Mouse (Mus musculus) G1E (cell line): ENCODE data around the gene Lrrtm1. TPM values are rescaled to one million over a fixed set of nuclear protein-coding genes. Genes with fewer than 3 reads are reported as not detected.

Source experiments
- ATAC-seq: 2 replicates; pipeline ENCODE4 v1.8.0; 2016; ENCODE audit warnings: mild to moderate bottlenecking; ENCODE audit not compliant: insufficient number of reproducible peaks, poor library complexity, low FRiP score, severe bottlenecking; ENCODE audit errors: extremely low read depth
- DNase-seq: peaks from one replicate; pipeline ENCODE4 v3.0.0; 2012; ENCODE audit warnings: low spot score
- H3K27me3 ChIP-seq: 2 replicates; pipeline ENCODE4 v1.6.1; 2012; ENCODE audit warnings: mild to moderate bottlenecking, low read length, inconsistent platforms; ENCODE audit not compliant: insufficient read depth
- H3K36me3 ChIP-seq: replicated peaks from 2 replicates; pipeline ENCODE3; 2012; ENCODE audit warnings: mild to moderate bottlenecking, inconsistent platforms
- H3K4me1 ChIP-seq: 2 replicates; pipeline ENCODE4 v1.6.1; 2012; ENCODE audit warnings: low read depth, low read length, inconsistent platforms, mixed read lengths; ENCODE audit not compliant: insufficient read depth
- H3K4me3 ChIP-seq: 2 replicates; pipeline ENCODE4 v1.5.1; 2012; ENCODE audit warnings: low read depth, mild to moderate bottlenecking, inconsistent platforms, low read length, moderate library complexity, mixed read lengths
- H3K9me3 ChIP-seq: replicated peaks from 2 replicates; pipeline ENCODE4 v1.6.1; 2012; ENCODE audit warnings: inconsistent platforms
- CTCF ChIP-seq: IDR thresholded peaks from 2 replicates; pipeline ENCODE4 v1.5.1; 2012; ENCODE audit warnings: low read depth, low read length, inconsistent platforms, mixed read lengths
- GATA1 ChIP-seq: IDR thresholded peaks from 2 replicates; pipeline ENCODE4 v1.6.1; 2012; ENCODE audit warnings: borderline replicate concordance, low read length, inconsistent platforms, mixed read lengths
- GATA2 ChIP-seq: IDR thresholded peaks from 2 replicates; pipeline ENCODE4 v1.6.1; 2012; ENCODE audit warnings: low read depth, low read length, inconsistent platforms, borderline replicate concordance
- POLR2AphosphoS5 ChIP-seq: IDR thresholded peaks from 2 replicates; pipeline ENCODE4 v1.6.1; 2012; ENCODE audit warnings: low read depth, low read length, inconsistent platforms; ENCODE audit not compliant: insufficient replicate concordance
- TAL1 ChIP-seq: conservative IDR thresholded peaks from 2 replicates; pipeline ENCODE4 v1.6.1; 2012; ENCODE audit warnings: low read depth, low read length, inconsistent platforms, mixed read lengths
- polyA plus RNA-seq: library from polyadenylated mRNA; stranded (reverse); fragments of >175 nt; gene quantifications from 2 replicates; pipeline ENCODE4 v1.2.3, GENCODE M21; 2012
- total RNA-seq, 2 experiments: library from RNA; stranded (forward) in 1 of 2; stranded (reverse) in 1 of 2; fragments of 200-1000 nt in 1 of 2; fragments of >200 nt in 1 of 2; fragmentation: Nextera tagmentation in 1 of 2; gene quantifications; 2 replicates each; pipeline ENCODE4 v1.2.3; 2014 to 2017

Lrrtm1 gene
- total and polyA plus RNA-seq, 3 experiments, result not detected

- TF ChIP-seq POLR2AphosphoS5 (no peak), GATA2 (no peak), GATA1 (no peak), CTCF (no peak), TAL1 (no peak)
- ATAC-seq, result no peak
- H3K9me3 ChIP-seq, result peaks cover 3% of the 10 kb centered on the region; the same call in 1 of the 2 replicates
- no peak for DNase-seq
- H3K4me3 ChIP-seq, result no peak overlapping the region
- no peaks in the 10 kb centered on the region for H3K27me3 ChIP-seq
- no peaks in the 10 kb centered on the region for H3K36me3 ChIP-seq
- no peaks in the 10 kb centered on the region for H3K4me1 ChIP-seq
These were observed 48.9 kb downstream of the Lrrtm1 start for GRCm38 (mm10) chr6:77291415-77291814.

GRCm38 (mm10) chr6:77301305-77301704, 58.8 kb downstream of the Lrrtm1 start:
- H3K27me3 ChIP-seq, result no peaks in the 10 kb centered on the region
- H3K36me3 ChIP-seq, result no peaks in the 10 kb centered on the region
- no peak for DNase-seq
- no peak for ATAC-seq
- no peaks in the 10 kb centered on the region for H3K4me1 ChIP-seq
- H3K4me3 ChIP-seq, result no peak overlapping the region
- no peaks in the 10 kb centered on the region for H3K9me3 ChIP-seq
- TF ChIP-seq POLR2AphosphoS5 (no peak), GATA2 (no peak), TAL1 (no peak), CTCF (no peak), GATA1 (no peak)

- DNase-seq, result no peak
- Histone ChIP-seq H3K27me3 (no peaks in the 10 kb centered on the region), H3K9me3 (0 out of 2 replicates have a peak, but pooled peaks cover 2% of the 10 kb centered on the region), H3K4me3 (no peak overlapping the region), H3K4me1 (no peaks in the 10 kb centered on the region), H3K36me3 (no peaks in the 10 kb centered on the region)
- no peak for TF ChIP-seq GATA2
- no peak for TF ChIP-seq TAL1
- no peak for TF ChIP-seq POLR2AphosphoS5
- TF ChIP-seq GATA1, result no peak
- no peak for TF ChIP-seq CTCF
- no peak for ATAC-seq
These were observed 64.3 kb downstream of the Lrrtm1 start for GRCm38 (mm10) chr6:77306796-77307195.
